Mouse (Mus musculus) MEL (cell line): ENCODE measurements at regions not wholly inside any gene's neighbourhood (a gene's known extent, or its start where the extent isn't known, plus 50 kb on each side); places are given as distances from the start of the nearest gene placed in this dataset.

Source experiments
- DNase-seq: peaks from one replicate; pipeline ENCODE4 v3.0.0; 2011; ENCODE audit warnings: low read depth, low spot score
- H3K27ac ChIP-seq: 2 replicates; pipeline ENCODE4 v1.5.1; 2012; ENCODE audit warnings: low read depth, mild to moderate bottlenecking, control low read depth, low read length, moderate library complexity; ENCODE audit not compliant: control insufficient read depth
- H3K27me3 ChIP-seq, 2 experiments: fragments of 150-350 bp in 1 of 2; sonication (generic) in 1 of 2; 2 replicates each; pipeline ENCODE4 v1.6.1; 2012; ENCODE audit warnings: low read length in 2 of 2, mild to moderate bottlenecking in 2 of 2, improper control_type of control experiment in 1 of 2, moderate library complexity in 1 of 2; ENCODE audit not compliant: insufficient read depth in 2 of 2, control insufficient read depth in 1 of 2
- H3K36me3 ChIP-seq, 2 experiments: 2 replicates each; pipeline ENCODE4 v1.6.1; 2012 to 2014; ENCODE audit warnings: low read length in 2 of 2, improper control_type of control experiment in 1 of 2, inconsistent platforms in 1 of 2, mild to moderate bottlenecking in 1 of 2; ENCODE audit not compliant: insufficient read depth in 2 of 2, control insufficient read depth in 1 of 2
- H3K4me1 ChIP-seq, 2 experiments: fragments of 150-350 bp in 1 of 2; sonication (generic) in 1 of 2; 2 replicates each; pipeline ENCODE4 v1.6.1; 2012; ENCODE audit warnings: low read length in 2 of 2, improper control_type of control experiment in 1 of 2, mild to moderate bottlenecking in 1 of 2; ENCODE audit not compliant: insufficient read depth in 2 of 2, control insufficient read depth in 1 of 2
- H3K4me3 ChIP-seq, 2 experiments: fragments of 150-350 bp in 1 of 2; sonication (generic) in 1 of 2; 2 replicates each; pipeline ENCODE4 v1.5.1; 2012; ENCODE audit warnings: low read depth in 2 of 2, low read length in 2 of 2, mild to moderate bottlenecking in 2 of 2, moderate library complexity in 2 of 2, control low read depth in 1 of 2, improper control_type of control experiment in 1 of 2; ENCODE audit not compliant: control insufficient read depth in 1 of 2, insufficient read depth in 1 of 2
- H3K79me2 ChIP-seq: 2 replicates; pipeline ENCODE4 v1.6.1; 2012; ENCODE audit warnings: mild to moderate bottlenecking, low read length, moderate library complexity; ENCODE audit not compliant: control insufficient read depth, poor library complexity, insufficient read depth
- H3K9ac ChIP-seq: 2 replicates; pipeline ENCODE4 v1.6.1; 2012; ENCODE audit warnings: low read depth, mild to moderate bottlenecking, control low read depth, low read length, moderate library complexity; ENCODE audit not compliant: control insufficient read depth, poor library complexity, severe bottlenecking
- H3K9me3 ChIP-seq: fragments of 150-350 bp; sonication (generic); replicated peaks from 2 replicates; pipeline ENCODE4 v1.6.1; 2012; ENCODE audit warnings: mild to moderate bottlenecking, low read length, improper control_type of control experiment, moderate library complexity; ENCODE audit not compliant: insufficient read depth
- BHLHE40 ChIP-seq: IDR thresholded peaks from 2 replicates; pipeline ENCODE4 v1.6.1; 2012; ENCODE audit warnings: low read depth, mild to moderate bottlenecking, inconsistent platforms, low read length, improper control_type of control experiment, borderline replicate concordance
- CHD1 ChIP-seq: IDR thresholded peaks from 2 replicates; pipeline ENCODE4 v1.6.1; 2012; ENCODE audit warnings: low read depth, mild to moderate bottlenecking, inconsistent platforms, low read length, improper control_type of control experiment
- CTCF ChIP-seq, 3 experiments: IDR thresholded peaks in 2 of 3; conservative IDR thresholded peaks in 1 of 3; 2 replicates each; pipeline ENCODE4 v1.5.1; 2011 to 2012; ENCODE audit warnings: low read length in 3 of 3, low read depth in 2 of 3, mild to moderate bottlenecking in 2 of 3, improper control_type of control experiment in 1 of 3, inconsistent platforms in 1 of 3, mixed read lengths in 1 of 3, moderate library complexity in 1 of 3; ENCODE audit not compliant: control insufficient read depth in 1 of 3, insufficient read depth in 1 of 3, poor library complexity in 1 of 3, severe bottlenecking in 1 of 3
- ELF1 ChIP-seq: IDR thresholded peaks from 2 replicates; pipeline ENCODE4 v1.6.1; 2014; ENCODE audit warnings: low read depth, mild to moderate bottlenecking, inconsistent platforms, low read length, improper control_type of control experiment, moderate library complexity
- EP300 ChIP-seq, 2 experiments: IDR thresholded peaks; 2 replicates each; pipeline ENCODE4 v1.6.1; 2011; ENCODE audit warnings: improper control_type of control experiment in 2 of 2, low read length in 2 of 2, low read depth in 1 of 2, mild to moderate bottlenecking in 1 of 2
- ETS1 ChIP-seq: IDR thresholded peaks from 2 replicates; pipeline ENCODE4 v1.6.1; 2012; ENCODE audit warnings: low read depth, mild to moderate bottlenecking, inconsistent platforms, low read length, improper control_type of control experiment, moderate library complexity
- HCFC1 ChIP-seq: IDR thresholded peaks from 2 replicates; pipeline ENCODE4 v1.6.1; 2012; ENCODE audit warnings: low read depth, mild to moderate bottlenecking, inconsistent platforms, low read length, improper control_type of control experiment, moderate library complexity
- MEF2A ChIP-seq: IDR thresholded peaks from 2 replicates; pipeline ENCODE4 v1.6.1; 2014; ENCODE audit warnings: low read depth, mild to moderate bottlenecking, inconsistent platforms, low read length, improper control_type of control experiment; ENCODE audit not compliant: poor library complexity, insufficient replicate concordance, severe bottlenecking; ENCODE audit errors: extremely low read depth
- NELFE ChIP-seq: IDR thresholded peaks from 2 replicates; pipeline ENCODE4 v1.6.1; 2011; ENCODE audit warnings: low read depth, low read length, improper control_type of control experiment
- NRF1 ChIP-seq: IDR thresholded peaks from 2 replicates; pipeline ENCODE4 v1.6.1; 2014; ENCODE audit warnings: low read depth, mild to moderate bottlenecking, inconsistent platforms, low read length, improper control_type of control experiment, moderate library complexity; ENCODE audit not compliant: poor library complexity, insufficient read depth, severe bottlenecking
- RCOR1 ChIP-seq: IDR thresholded peaks from 2 replicates; pipeline ENCODE4 v1.6.1; 2012; ENCODE audit warnings: low read depth, mild to moderate bottlenecking, inconsistent platforms, low read length, improper control_type of control experiment
- SIN3A ChIP-seq: IDR thresholded peaks from 2 replicates; pipeline ENCODE4 v1.6.1; 2012; ENCODE audit warnings: low read length, improper control_type of control experiment, inconsistent platforms
- SMC3 ChIP-seq: IDR thresholded peaks from 2 replicates; pipeline ENCODE4 v1.6.1; 2011; ENCODE audit warnings: low read depth, low read length, improper control_type of control experiment
- TBP ChIP-seq: IDR thresholded peaks from 2 replicates; pipeline ENCODE4 v1.8.0; 2011; ENCODE audit warnings: low read depth, low read length, improper control_type of control experiment
- TCF12 ChIP-seq: IDR thresholded peaks from 2 replicates; pipeline ENCODE4 v1.6.1; 2014; ENCODE audit warnings: low read depth, mild to moderate bottlenecking, inconsistent platforms, low read length, improper control_type of control experiment, moderate library complexity
- USF1 ChIP-seq: IDR thresholded peaks from 2 replicates; pipeline ENCODE4 v1.6.1; 2014; ENCODE audit warnings: low read depth, mild to moderate bottlenecking, inconsistent platforms, low read length, improper control_type of control experiment, moderate library complexity
- USF2 ChIP-seq, 2 experiments: IDR thresholded peaks; 2 replicates each; pipeline ENCODE4 v1.6.1; 2011 to 2012; ENCODE audit warnings: improper control_type of control experiment in 2 of 2, low read length in 2 of 2, borderline replicate concordance in 1 of 2, inconsistent platforms in 1 of 2, low read depth in 1 of 2, mild to moderate bottlenecking in 1 of 2; ENCODE audit not compliant: insufficient read depth in 1 of 2
- ZMIZ1 ChIP-seq: IDR thresholded peaks from 2 replicates; pipeline ENCODE4 v1.6.1; 2012; ENCODE audit warnings: low read depth, mild to moderate bottlenecking, inconsistent platforms, low read length, improper control_type of control experiment, moderate library complexity

DNA sequence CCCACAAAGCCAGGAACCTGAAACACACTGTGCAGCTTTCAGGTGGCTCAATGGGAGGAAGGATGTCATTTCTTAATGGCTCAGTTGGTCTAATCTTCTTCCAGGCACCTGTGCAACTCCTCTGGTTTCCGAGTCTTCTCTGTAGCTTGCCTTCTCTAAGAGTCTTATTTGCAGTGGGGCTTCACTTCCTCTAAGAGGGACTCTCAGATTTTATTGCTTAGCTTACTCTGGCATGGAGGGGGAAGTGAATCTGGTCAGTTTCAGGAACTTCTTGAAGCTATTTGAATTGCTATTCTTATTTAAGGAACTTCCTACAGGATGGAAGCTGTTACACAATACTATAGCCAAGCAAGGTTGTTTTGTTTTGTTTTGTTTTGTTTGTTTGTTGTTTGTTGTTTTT lies 232.7 kb upstream of the Gm765 start:
- H3K27ac ChIP-seq = no peak overlapping the region
- DNase-seq = no peak
- no peaks in the 10 kb centered on the region for H3K79me2 ChIP-seq
- H3K27me3 ChIP-seq = no peaks in the 10 kb centered on the region; a peak in 2 of 4 replicates
- H3K4me1 ChIP-seq = no peaks in the 10 kb centered on the region
- H3K9me3 ChIP-seq = no peaks in the 10 kb centered on the region
- H3K4me3 ChIP-seq = no peak overlapping the region
- H3K9ac ChIP-seq = no peak overlapping the region
- H3K36me3 ChIP-seq = no peaks in the 10 kb centered on the region
- TF ChIP-seq ETS1 (no peak), TCF12 (no peak), CTCF (IDR thresholded peaks at IDR 0.05 in 2 of 3, conservative IDR thresholded peaks at IDR 0.05 in 1 of 3; ENCODE audit: control insufficient read depth in 1 of 3, insufficient read depth in 1 of 3, low read depth in 2 of 3, low read length in 3 of 3, poor library complexity in 1 of 3, severe bottlenecking in 1 of 3) (no peak), SIN3A (no peak), USF2 (IDR thresholded peaks at IDR 0.05; ENCODE audit: borderline replicate concordance in 1 of 2, insufficient read depth in 1 of 2, low read depth in 1 of 2, low read length in 2 of 2) (no peak), EP300 (IDR thresholded peaks at IDR 0.05; ENCODE audit: low read depth in 1 of 2, low read length in 2 of 2) (no peak), RCOR1 (no peak), HCFC1 (no peak), ZMIZ1 (no peak), CHD1 (no peak), TBP (no peak), BHLHE40 (no peak), USF1 (no peak), NELFE (no peak), MEF2A (no peak)

DNA sequence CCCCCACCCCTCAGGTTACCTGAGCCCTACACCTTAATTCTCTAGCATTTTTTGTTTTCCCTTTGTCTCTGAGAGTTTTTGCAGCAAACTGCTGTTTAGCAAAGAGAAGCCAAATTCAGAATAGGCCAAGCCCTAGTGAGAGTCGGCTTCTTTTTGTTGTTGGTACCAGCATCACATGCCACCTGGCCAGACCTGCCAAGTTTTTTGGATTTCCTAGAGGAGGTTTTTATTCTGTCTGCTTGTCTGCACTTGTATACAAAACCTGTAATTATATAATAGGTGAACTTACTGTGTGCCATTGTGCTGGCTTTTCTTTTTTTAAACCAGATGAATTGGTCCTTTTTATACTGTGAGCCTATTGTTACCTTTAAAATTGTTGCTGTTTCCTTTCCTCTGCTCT lies 213.1 kb upstream of the Gm765 start:
- no peaks in the 10 kb centered on the region for H3K36me3 ChIP-seq
- H3K4me1 ChIP-seq = no peaks in the 10 kb centered on the region
- H3K9me3 ChIP-seq = no peaks in the 10 kb centered on the region
- TF ChIP-seq SMC3 (no peak), USF1 (no peak), ELF1 (no peak), NRF1 (no peak), HCFC1 (no peak)
- peaks cover 0 to 1% of the 10 kb centered on the region in 2 experiments; a peak in 1 of 4 replicates for H3K27me3 ChIP-seq
- DNase-seq = no peak
- H3K4me3 ChIP-seq = no peak overlapping the region
- H3K27ac ChIP-seq = no peak overlapping the region
- no peaks in the 10 kb centered on the region for H3K79me2 ChIP-seq
- no peak overlapping the region for H3K9ac ChIP-seq
